Mouse (Mus musculus) myocyte (in vitro differentiated cells): ENCODE data around the gene Hmgcll1.

Source experiments
- MAX ChIP-seq: IDR thresholded peaks from one replicate; pipeline ENCODE4 v1.6.1; 2011; ENCODE audit warnings: low read depth, mild to moderate bottlenecking, control low read depth
- POLR2A ChIP-seq: IDR thresholded peaks from one replicate; pipeline ENCODE4 v1.6.1; 2011; ENCODE audit warnings: low read depth, mild to moderate bottlenecking, control low read depth, moderate library complexity; ENCODE audit not compliant: insufficient read length
- POLR2AphosphoS2 ChIP-seq: IDR thresholded peaks from one replicate; pipeline ENCODE4 v1.6.1; 2011; ENCODE audit warnings: low read depth, control low read depth; ENCODE audit not compliant: insufficient read length
- TCF12 ChIP-seq: IDR thresholded peaks from one replicate; pipeline ENCODE4 v1.6.1; 2011; ENCODE audit warnings: mild to moderate bottlenecking, control low read depth; ENCODE audit not compliant: poor library complexity, insufficient read depth, severe bottlenecking

- TF ChIP-seq MAX (no peak), POLR2AphosphoS2 (no peak), POLR2A (no peak), TCF12 (no peak)
Measured at GRCm38 (mm10) chr9:76138378-76139109, 123.9 kb downstream of the Hmgcll1 start.
